Mouse (Mus musculus): ENCODE measurements around the gene Rfx7. TPM values are rescaled to one million over a fixed set of nuclear protein-coding genes. Genes with fewer than 3 reads are reported as not detected.
"Not testable (repeated sequence)": the region's sequence is repeated elsewhere in the genome, so short reads cannot be mapped to it uniquely, and the experiment has no call there.

Gene Rfx7
- polyA plus RNA-seq, 1 experiment = 21.2 TPM

DNA sequence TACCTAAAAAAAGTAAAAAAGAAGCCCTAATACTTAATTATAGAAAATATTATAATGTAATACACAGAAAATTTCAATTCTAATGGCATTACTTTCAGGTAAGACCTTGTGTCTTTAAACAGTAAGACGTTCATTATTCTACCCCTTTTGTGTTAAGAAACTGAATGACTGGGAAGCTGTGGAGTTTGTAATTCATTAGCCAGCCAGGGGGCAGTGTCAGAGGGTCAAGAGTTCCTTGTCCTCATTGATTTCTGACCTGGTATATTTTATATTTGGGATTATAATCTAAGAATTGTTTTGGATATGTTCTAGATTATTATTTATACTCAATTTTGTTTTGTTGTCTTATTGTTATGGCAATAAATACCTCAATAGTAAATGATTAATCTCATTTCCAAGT, 5.0 kb downstream of the Rfx7 start:
- no peak for DNase-seq (ENCODE audit: extremely low spot score in 1 of 2, low spot score in 1 of 2)

GRCm38 (mm10) chr9:72543590-72543989, 11.6 kb downstream of the Rfx7 start:
- DNase-seq (ENCODE audit: extremely low spot score in 1 of 2, low spot score in 1 of 2) = no peak

DNA sequence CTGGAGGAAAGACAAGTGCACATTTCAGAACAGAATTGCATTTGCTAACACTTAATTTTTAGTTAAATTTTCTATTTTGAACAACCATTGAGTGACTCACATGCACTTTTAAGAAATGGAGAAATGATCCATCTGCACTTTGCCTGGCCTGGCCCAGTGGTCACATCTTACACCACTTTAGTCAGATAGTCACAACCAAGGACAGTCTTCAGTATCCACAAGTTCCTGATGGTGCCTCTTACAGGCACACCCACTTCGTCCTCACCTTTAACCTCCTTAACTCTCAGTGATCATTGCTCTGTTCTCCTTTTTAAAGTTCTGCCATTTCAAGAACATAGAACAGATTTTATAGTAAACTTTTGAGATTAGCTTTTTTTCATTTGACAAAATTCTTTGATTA, 26.7 kb downstream of the Rfx7 start:
- no peak for DNase-seq (ENCODE audit: extremely low spot score in 1 of 2, low spot score in 1 of 2)

GRCm38 (mm10) chr9:72560316-72560715, 28.3 kb downstream of the Rfx7 start:
- peak in 1 of 2 experiments; percentile 16 for DNase-seq (ENCODE audit: extremely low spot score in 1 of 2, low spot score in 1 of 2)

DNA sequence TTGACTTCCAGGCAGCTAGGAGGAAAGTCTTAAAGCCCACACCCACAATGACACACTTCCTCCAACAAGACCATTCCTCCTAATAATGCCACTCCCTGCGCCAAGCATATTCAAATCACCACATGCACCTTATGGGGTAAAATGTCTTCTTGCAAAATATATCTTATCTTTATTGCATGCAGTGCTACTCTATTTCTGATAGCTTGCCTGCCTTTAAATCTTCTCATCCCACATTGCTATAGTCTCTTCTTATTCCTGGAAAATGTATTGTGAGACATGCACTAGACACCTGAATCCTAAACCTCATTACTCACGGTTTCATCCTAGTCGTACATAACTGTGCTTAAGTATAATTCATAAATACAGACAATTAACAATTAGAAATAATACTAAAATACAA, 31.2 kb downstream of the Rfx7 start:
- DNase-seq (ENCODE audit: extremely low spot score in 1 of 2, low spot score in 1 of 2) = no peak

GRCm38 (mm10) chr9:72567116-72567515, 35.1 kb downstream of the Rfx7 start:
- DNase-seq (ENCODE audit: extremely low spot score in 1 of 2, low spot score in 1 of 2) = no peak

- no peak for DNase-seq (ENCODE audit: extremely low spot score in 1 of 2, low spot score in 1 of 2)
Measured at GRCm38 (mm10) chr9:72580216-72580615, 48.2 kb downstream of the Rfx7 start.

- no peak for DNase-seq (ENCODE audit: extremely low spot score in 1 of 2, low spot score in 1 of 2)
Measured at GRCm38 (mm10) chr9:72590861-72591260, 58.8 kb downstream of the Rfx7 start.

GRCm38 (mm10) chr9:72592016-72592415, 60.0 kb downstream of the Rfx7 start:
- DNase-seq (ENCODE audit: extremely low spot score in 1 of 2, low spot score in 1 of 2) = no peak

- not testable (repeated sequence) for DNase-seq (ENCODE audit: extremely low spot score in 1 of 2, low spot score in 1 of 2)
Measured at GRCm38 (mm10) chr9:72594656-72595055, 62.6 kb downstream of the Rfx7 start.

GRCm38 (mm10) chr9:72600142-72600541, 68.1 kb downstream of the Rfx7 start:
- DNase-seq (ENCODE audit: extremely low spot score in 1 of 2, low spot score in 1 of 2) = no peak

GRCm38 (mm10) chr9:72609771-72610170, 77.7 kb downstream of the Rfx7 start:
- DNase-seq (ENCODE audit: extremely low spot score in 1 of 2, low spot score in 1 of 2) = no peak

DNA sequence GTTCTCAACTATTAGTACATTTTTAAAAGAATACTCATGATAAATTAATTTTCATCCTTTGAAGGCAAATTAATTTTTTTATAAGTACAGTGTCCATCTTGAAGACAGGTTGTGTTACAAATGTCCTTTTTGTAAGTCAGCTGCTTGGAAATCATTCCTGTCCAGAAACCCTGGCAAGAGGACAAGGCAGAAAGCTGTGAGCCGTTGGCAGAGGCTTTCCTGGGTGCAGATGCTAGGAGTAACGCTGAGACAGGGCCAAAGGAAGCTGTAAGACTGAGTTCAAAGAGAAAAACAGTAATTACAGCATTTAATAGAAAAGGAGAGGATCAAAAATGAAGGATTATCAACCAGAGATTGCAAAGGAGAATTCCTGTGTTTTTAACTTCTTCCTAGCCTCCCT, 81.8 kb downstream of the Rfx7 start:
- DNase-seq (ENCODE audit: extremely low spot score in 1 of 2, low spot score in 1 of 2) = no peak

DNA sequence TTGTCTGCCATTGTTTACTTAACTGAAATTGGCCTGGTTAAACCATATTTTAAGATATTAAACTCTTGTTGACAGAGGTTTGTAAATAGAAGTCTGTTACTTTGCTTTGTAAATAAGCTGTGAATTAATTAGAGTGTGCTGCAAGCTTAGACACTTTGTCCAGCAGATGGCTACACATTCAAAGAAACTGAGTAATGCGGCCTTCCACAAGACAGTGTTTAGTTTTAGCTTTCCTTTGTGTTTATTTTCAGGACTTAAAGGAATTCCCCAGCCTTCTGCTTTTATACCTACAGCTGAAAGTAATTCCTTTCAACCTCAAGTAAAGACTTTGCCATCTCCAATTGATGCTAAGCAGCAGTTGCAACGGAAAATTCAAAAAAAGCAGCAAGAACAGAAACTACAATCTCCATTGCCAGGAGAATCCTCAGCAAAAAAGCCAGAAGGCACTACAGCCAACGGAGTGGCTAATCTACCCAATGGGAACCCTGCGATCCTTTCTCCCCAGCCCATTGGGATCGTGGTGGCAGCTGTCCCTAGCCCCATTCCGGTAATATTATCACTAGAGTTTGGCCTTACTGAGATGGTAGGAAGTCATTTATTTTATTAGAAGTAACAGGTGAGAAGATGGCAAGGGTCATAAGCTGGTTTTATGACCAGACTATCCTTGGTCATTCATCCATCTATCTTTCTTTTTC, 82.9 kb downstream of the Rfx7 start:
- no peak for DNase-seq (ENCODE audit: extremely low spot score in 1 of 2, low spot score in 1 of 2)

GRCm38 (mm10) chr9:72618037-72618436, 86.0 kb downstream of the Rfx7 start:
- no peak for DNase-seq (ENCODE audit: extremely low spot score in 1 of 2, low spot score in 1 of 2)

GRCm38 (mm10) chr9:72623605-72624004, 91.6 kb downstream of the Rfx7 start:
- no peak for DNase-seq (ENCODE audit: extremely low spot score in 1 of 2, low spot score in 1 of 2)

GRCm38 (mm10) chr9:72627598-72627997, 95.6 kb downstream of the Rfx7 start:
- DNase-seq (ENCODE audit: extremely low spot score in 1 of 2, low spot score in 1 of 2) = no peak

GRCm38 (mm10) chr9:72628591-72628990, 96.6 kb downstream of the Rfx7 start:
- DNase-seq (ENCODE audit: extremely low spot score in 1 of 2, low spot score in 1 of 2) = peak in 1 of 2 experiments; percentile 65

- no peak for DNase-seq (ENCODE audit: extremely low spot score in 1 of 2, low spot score in 1 of 2)
Measured at GRCm38 (mm10) chr9:72632198-72632597, 100.2 kb downstream of the Rfx7 start.

DNA sequence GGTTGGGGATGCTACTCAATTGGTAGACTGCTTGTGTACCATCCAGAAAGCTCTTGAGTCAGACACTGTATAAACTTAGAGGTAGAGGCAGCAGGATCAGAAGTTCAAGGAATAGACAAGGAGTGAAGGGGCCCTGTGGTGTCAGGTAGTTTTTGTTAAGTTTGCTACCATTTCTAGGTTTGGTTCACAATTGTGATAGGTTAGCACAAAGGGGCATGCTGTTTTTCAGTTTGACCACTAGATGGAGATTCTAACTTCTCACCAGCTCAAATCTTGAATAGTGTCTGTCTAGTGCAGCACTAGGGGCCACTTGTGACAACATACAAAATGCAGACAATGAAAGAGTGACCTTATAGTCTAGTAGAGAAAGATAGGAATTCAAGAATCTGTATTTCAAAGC, 103.1 kb downstream of the Rfx7 start:
- peak in 1 of 2 experiments; percentile 36 for DNase-seq (ENCODE audit: extremely low spot score in 1 of 2, low spot score in 1 of 2)

DNA sequence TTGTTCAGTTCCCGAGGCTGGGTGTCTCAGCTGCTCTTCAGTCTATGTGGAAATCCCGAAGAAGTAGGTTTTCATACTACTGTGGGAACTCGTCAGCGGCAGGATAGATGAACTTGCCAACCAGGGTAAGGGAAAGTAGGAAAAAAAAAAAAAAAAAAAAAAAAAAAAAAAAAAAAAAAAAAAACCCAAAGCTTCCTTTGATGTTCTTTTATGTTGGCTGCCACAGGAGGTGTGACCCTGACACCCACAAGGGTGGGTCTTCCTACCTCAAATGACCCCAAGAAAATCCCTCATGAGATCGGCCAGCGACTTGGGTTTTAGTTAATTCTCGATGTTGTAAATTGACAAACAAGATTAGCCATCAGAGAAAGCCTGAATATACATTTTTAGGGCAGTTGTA, 104.5 kb downstream of the Rfx7 start:
- no peak for DNase-seq (ENCODE audit: extremely low spot score in 1 of 2, low spot score in 1 of 2)

DNA sequence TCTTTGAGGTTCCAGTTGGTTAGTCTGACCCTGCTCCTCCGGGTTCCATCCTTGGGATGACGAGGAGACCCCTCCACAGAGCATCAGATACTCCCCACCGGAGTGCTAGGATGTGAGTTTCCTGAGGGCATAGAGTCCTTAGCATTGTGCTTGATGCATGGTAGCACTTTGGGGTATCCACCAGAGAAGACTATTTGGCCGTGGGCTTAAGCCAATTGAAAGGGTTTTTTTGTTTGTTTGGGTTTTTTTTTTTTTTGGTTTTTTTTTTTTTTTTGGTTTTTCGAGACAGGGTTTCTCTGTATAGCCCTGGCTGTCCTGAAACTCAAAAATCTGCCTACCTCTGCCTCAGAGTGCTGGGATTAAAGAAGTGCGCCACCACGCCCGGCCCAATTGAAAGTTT, 105.2 kb downstream of the Rfx7 start:
- DNase-seq (ENCODE audit: extremely low spot score in 1 of 2, low spot score in 1 of 2) = no peak
